Mouse (Mus musculus): ENCODE measurements around the gene Twf2.
"Not testable (repeated sequence)": the region's sequence is repeated elsewhere in the genome, so short reads cannot be mapped to it uniquely, and the experiment has no call there.

The Twf2 gene

DNA sequence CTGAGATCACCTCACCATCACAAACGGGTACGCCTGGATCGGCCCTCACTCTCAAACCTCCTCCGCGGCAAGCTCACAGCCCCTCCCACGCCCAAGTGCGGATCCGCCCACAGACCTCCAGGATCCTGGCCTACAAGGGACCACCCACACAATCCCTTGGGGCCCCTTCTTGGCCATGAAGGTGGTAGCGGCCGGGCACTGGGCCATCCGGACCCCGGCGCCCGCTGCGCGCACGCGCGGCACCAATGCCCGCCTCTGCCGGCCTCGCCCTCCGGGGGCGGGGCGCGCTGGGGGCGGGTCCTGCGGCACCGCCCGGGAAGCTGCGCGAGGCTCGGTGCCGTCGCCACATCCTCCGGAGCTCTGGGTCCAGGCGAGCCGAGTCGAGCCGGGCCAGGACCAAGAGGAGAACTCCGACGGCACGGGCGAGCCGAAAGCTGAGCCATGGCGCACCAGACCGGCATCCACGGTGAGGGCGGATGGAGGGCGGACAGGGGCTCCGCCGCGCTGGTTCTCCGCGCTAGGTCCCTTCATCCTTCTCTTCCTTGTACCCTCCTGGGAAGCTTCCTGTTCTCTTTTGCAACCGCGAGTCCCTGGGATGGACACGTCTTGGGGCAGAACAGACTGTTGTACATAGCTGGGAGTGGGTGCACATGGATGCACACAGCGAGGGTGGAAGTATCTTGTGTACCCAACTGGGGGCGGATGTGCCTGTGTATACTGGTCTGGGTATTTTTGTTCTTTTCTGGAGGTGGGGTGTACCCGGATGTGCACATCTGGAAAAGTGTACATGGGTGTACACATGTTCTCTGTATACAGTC, at the start of gene Twf2:
Twf2 (plus strand) TSS at position 290 of the 818 bp plus-strand sequence.
- peak; percentile 81 to 85 for DNase-seq (ENCODE audit: low spot score in 2 of 2)

DNA sequence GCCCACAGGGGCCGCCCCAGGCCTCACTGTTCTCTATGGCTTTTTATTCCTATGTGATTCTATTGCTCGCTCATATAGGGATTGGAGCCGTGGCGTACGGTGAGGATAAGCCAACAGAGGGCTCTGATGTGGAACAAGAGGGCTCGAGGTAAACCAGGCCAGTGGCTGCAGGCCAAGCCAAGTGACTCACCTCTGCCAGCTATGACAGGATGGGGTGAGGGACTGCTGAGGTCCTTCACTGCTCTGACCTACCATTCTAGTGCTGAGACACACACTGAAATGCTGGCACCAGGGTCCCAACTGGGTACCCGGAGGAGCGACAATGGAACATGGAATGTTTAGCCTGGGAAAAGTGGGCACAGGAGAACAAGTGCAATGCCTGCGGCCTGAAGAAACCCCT, 48.8 kb upstream of the Twf2 start:
- DNase-seq (ENCODE audit: low spot score in 2 of 2): no peak

DNA sequence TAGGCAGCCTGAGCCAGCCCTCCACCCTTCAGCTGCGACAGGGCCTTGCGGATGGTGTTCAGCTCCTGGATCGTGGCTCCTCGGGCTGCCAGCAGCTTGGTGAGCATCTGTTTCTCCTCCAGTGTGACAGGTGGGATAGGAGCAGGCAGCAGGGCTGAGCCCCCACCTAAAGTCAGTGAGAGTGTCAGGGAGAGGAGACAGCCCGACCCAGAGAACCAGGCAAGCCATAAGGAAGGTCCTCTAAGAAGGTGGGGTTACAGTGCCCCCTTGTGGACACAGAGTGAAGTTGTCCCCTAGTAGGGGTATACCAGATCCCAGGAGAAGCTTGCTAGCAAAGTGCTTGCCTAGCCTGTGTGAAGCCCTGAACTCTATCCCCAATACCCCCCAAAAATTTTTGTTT, 46.5 kb upstream of the Twf2 start:
- DNase-seq (ENCODE audit: low spot score in 2 of 2): no peak

DNA sequence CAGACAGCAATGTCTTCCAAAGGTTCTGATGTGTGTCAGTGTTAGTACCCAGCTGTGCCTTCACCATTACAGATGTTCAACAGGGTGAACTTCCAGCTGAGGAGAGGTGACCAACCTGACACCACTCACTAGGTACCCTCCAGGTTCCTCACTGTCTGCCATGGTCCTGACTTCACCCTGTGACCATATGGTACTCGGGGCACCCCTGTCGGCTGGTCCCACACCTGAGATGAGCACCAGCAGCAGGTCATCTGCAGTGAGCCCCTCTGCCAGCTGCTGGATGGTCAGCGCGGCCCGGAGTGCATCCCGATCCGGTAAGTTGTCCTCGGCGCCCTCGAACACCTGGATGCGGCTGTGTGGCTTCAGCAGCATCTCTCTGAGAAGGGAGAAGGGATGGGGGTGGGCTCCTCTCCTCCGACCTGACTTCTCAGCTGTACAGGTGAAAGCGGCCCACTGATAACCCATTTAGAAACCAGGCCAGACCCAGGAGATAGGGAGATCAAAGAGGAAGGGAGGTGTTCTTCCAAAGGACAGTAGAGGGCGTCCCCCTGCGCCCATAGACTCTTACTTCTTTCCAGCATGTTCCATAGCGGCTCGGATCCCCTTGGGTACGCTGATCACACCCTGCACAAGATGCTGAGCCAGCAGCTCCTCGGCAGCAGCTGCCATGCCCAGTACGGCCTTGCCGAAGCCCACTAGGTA, 45.8 kb upstream of the Twf2 start:
- DNase-seq (ENCODE audit: low spot score in 2 of 2): no peak

DNA sequence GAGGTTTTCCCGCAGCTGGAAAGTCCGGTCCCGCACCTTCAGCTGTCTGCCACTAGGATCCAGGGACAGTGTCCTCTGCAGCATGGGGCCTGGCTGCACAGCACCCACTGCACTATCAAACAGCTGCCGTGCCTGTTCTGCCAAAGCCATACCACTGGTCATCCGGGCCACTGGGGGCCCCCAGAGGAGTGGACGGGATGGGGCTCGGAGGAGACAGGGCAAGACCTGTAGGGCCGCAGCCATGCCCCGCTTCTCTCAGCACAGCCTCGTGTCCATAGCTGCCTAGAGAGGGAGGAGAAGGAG, 45.3 kb upstream of the Twf2 start:
- DNase-seq (ENCODE audit: low spot score in 2 of 2): no peak

DNA sequence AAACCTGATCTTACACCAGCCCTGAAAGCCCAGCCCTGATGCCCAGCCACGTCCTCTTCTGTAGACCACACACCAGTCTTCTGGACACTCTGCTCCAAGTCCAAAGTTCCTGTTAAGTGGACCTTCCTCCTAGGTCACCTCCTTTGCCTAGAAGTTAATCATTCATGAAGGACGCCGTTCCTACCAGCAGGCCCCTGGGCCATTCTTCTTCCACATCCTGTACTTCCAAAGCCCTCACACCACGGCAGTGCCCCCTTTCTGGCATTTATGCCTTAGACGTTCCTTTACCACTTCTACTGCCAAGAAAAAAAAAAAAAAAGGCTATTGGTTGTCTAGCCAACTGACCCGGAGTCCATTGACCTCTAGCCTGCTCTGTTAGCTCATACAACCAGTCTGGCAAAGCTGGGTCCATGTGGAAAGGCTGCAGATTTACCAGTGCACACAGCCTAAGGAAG, 44.8 kb upstream of the Twf2 start, which contains the start of gene Glyctk:
Glyctk (minus strand) TSS at position 102 of the 455 bp plus-strand sequence.
- DNase-seq (ENCODE audit: low spot score in 2 of 2): no peak

DNA sequence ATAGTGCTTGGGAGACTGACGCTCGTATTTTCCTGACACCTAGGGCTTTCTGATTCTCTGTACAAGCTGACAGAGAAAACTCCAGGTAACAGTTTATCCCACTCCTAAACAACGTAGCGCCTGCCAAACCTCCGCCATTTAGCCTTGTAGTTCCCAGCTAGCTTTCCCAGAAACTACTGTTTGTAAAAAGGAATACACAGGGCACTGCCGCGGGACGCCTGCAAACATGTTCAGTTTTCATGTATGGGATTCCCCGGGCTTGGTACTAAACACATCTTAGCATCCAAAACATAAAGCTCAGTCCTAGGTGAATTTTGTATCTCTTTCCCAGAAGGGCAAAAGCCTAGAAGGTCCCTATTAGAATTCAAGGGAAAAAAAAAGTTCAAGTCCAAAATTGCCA, 43.7 kb upstream of the Twf2 start:
- no peak for DNase-seq (ENCODE audit: low spot score in 2 of 2)

DNA sequence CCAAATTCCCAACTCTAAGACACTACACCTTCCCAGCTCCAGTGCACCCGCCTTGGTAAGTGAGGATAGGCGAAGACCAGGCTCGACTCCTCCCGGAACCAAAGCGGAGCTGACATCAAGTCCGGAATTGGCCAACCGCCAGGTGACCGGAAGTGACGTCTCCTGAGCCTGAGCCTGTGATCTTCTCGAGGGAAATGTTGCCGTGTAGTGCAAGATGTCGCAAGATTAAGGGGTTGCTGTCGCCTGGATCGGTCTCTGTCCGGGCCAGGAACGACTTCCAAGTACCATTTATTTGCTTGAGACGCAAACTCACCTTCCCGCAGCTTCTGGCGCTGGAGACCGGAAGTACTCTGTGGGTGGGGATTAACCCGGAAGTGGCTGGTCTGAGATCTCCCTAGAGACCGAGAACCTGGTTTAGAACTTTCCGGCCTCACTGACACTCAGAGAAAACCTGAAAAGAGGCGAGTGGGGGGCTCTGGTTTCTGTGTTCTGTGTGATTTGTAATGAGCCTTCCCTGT, 43.1 kb upstream of the Twf2 start:
- peak; percentile 87 to 91 for DNase-seq (ENCODE audit: low spot score in 2 of 2)

DNA sequence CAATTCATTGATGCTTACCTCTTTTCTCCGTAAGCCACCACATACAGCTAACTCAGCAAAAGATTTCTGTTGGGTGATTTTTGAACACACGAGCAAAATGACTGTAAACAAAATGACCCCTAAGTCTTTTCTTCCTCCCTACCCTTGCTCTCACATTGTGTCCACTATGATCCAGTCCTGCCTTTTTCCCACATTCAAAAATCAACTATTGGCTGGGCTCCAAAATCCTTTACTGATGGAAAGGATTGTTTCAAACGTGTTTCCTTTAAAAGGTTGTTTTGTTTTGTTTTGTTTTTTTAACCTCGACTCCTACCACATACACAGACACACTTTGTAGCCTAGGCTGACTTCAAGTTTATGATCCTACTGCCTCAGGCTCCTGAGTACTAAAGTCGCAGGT, 42.5 kb upstream of the Twf2 start:
- DNase-seq (ENCODE audit: low spot score in 2 of 2): no peak

DNA sequence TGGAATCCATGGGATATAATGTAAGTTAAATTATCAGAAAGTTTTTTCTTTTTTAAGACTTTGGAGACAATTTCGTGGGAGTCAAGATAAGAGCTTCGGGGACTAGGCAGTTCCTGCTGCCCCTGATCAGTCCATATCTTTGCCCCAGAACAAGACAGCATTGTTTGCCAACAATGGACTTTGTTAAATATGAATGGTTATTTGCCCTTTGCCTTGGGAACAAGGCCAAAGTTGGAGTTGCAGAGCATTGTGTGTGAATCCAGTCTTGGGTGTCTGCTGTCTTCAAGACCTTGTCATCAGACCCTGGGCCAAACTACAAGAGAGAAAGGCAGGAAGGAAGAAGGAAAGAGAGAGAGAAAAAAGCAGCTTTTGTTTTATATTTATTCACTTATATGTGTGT, 36.2 kb upstream of the Twf2 start:
- DNase-seq (ENCODE audit: low spot score in 2 of 2): no peak

DNA sequence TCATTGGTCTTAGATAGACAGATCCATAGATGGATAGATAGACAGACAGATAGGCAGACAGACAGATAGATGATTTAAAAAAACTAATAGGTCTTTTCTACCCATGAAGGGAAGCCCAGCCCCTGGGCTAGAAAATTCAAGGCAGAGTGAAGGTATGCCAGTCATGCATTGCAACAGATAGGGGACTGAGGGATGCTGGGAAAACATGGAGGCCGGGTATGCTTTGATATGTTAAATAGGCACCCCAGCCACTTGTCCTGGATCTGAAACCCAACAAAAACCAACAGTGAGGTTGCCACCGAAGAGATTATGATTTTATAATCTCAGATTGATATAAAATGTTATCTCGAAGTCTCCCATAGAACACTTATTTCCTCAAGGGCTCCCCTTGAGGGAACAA, 35.7 kb upstream of the Twf2 start:
- no peak for DNase-seq (ENCODE audit: low spot score in 2 of 2)

DNA sequence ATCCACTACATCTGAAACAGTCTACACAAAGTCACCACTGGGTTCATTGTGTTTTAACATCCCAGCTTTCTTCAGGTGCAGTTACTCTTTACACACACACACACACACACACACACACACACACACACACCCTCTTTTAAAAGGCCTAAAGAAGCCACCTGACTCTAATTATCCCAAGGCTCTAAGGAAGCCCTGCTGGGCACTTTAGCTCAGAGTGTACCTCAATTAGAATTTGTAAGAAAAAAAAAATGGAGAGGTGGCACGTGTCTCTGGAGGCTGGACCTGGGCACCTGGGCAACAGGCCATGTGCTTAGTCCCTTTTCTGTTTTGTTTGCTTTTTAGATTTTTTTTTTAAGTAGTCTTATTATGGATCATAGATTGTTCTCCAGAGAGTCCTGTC, 35.2 kb upstream of the Twf2 start:
- no peak for DNase-seq (ENCODE audit: low spot score in 2 of 2)

DNA sequence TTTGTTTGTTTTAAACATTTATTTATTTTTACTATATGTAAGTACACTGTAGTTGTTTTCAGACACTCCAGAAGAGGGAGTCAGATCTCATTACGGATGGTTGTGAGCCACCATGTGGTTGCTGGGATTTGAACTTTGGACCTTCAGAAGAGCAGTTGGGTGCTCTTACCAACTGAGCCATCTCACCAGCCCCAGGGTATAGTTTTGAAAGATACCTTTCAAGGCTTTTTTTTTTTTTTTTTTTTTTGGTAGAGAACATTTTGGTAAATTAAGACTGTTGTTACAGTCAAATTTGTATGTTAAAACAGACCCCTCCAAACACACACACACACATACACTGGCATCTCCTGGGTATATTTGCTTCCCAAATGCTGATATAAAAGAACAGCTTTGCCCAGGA, 33.9 kb upstream of the Twf2 start:
- DNase-seq (ENCODE audit: low spot score in 2 of 2): not testable (repeated sequence)

DNA sequence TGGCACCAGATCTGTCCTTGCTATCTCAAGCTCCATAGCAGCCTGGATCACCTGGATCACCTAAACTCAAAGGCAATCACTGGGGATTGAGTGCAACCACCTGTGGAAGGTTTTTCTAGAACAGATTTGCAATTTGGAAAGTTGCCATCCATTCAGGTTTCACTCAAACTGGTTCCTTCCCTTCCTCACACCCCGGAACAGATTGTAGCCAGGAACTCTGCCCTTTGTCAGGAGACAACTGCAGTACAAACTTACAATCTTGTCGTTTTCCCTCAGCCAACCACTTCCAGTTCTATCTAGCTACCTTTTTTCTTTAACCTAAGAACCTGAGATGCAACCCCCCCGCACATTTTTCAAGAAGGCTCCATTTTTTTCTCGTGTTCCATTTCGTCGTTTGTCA, 33.0 kb upstream of the Twf2 start:
- no peak for DNase-seq (ENCODE audit: low spot score in 2 of 2)

DNA sequence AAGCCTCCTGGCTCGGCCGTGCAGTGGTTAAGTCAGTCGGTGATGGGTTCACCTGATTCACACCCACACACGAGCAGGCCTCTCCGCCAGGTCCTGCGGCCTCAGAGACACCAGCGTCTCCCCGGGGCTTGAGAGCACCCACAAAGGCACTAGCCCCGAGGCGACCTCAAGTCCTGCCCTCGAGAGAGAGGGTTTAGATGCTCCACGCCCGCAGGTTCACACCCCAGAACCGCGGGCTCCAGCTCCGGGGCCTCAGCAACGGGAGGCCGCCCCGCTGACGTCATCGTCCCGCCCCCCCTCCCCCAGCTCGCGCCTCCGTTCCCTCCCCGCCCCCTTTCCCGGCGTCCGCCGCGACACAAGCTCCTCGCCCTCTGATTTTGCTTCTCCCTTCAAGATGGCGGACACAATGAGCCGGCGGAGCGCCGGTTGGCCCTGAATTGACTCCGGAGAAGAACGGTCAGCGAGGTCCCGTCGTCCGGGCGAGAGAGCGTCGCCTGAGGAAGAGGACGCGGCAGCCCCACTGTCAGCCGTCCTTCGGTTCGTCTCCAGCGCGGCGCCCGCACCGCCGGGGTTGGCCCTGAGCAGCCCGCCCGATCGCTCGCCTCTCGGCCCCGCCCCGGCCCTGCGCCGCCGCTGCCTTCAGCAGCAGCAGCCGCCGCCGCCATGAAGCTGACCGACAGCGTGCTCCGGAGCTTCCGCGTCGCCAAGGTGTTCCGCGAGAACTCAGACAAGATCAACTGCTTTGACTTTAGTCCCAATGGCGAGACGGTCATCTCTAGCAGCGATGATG, 32.2 kb upstream of the Twf2 start, which contains the start of gene Wdr82:
Wdr82 (plus strand) TSS at position 373 of the 790 bp plus-strand sequence.
- DNase-seq (ENCODE audit: low spot score in 2 of 2): peak; percentile 73 to 80

DNA sequence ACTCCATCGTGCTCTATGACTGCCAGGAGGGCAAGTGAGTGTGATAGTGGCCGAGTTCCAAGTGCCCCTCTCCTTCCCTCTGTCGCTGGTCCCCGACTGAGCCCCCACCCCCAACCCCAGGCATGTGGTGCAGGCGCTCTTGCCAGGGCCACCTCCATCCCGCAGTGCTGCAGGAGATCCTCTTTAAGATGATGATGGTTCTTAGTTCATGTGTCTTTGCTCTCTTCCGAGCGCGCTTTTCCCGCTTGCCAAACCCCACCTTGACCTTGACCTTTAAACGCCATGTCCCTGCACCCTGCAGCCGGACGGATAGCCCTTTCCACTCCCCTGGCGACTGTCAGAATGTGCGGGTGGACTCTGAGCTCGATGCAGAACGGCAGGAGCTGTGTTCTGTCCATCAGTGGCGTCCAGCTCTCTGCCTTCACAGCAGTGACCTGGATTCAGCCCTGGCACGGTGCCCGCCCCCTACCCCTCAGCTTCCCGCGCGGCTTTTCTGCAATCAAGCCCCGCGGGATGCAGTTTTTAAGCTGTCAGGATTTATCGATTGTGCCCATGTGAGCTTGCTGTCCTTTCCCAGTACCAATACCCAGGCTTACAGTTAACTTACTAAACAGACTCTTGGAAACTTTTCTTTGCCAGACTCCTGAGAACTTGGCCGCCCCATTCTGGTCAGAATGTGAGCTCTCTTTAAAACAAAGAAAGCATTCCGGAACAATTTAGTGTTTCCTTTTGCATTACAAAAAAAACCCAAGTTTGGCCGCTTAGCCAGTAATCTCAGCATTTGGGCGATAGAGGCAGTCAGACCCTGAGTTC, 31.4 kb upstream of the Twf2 start:
- DNase-seq (ENCODE audit: low spot score in 2 of 2): peak; percentile 40 to 52

DNA sequence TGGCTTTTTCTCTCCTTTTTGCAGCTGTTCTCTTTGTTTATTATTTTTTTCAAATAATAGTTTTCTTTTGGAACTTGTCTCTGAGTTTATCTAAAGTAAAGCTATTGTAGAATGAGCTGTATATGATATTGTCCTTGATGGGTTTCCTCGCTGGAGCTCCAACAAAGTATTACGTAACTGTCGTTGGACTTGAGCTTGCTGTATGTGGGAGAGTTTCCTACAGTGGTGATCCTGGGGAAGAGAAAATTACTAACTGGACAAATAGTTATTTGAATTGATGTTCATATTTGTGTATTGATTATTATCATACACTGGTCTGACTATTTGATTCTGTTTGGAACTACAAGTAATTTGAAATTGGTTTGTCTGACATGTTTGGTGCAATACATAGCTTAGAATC, 30.4 kb upstream of the Twf2 start:
- DNase-seq (ENCODE audit: low spot score in 2 of 2): no peak

DNA sequence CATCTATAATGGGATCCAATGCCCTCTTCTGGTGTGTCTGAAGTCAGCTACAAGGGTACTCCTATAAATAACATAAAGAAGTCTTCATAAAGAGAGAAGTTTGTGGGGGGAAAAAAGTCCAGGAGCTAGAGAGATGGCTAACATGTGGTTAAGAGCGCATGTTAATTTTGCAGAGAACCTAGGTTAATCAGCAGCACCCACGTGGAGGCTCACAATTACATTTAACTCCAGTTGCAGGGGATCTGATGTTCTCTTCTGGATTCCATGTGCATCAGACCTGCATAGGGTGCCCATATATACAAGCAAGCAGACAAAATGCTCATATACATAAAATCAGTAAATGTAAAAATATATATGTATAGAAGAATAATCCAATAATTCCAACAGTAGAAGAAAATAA, 29.5 kb upstream of the Twf2 start:
- no peak for DNase-seq (ENCODE audit: low spot score in 2 of 2)

DNA sequence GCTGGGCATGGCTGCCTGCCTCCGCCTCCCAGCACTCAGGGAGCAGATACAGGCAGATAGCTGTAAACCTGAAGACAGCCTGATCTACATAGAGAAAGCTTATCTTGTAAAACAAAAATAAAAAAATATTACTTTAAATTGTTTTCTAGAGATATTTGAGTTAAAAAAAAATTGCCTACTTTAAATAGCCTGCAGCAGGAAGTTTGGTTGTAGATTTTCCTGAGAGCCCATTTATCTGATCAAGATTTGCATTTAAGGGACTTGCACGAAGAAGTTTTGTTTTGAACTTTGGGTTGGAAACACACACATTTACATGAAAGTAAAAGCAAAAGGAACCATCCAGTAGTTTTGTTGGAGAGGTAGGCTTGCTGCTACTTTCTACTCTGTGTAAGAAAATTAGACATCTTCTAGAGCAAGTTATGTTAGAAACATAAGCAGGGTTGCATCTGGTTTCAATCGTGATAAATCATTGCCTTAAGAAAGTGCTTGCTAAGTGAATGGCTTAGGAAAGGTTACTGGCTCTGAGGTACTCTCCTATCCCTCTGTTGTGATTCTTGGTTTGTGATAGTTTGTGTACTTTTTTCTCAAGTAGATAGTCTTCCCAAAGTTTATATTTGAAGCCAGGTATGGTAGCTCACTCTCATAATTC, 27.2 kb upstream of the Twf2 start:
- no peak for DNase-seq (ENCODE audit: low spot score in 2 of 2)

DNA sequence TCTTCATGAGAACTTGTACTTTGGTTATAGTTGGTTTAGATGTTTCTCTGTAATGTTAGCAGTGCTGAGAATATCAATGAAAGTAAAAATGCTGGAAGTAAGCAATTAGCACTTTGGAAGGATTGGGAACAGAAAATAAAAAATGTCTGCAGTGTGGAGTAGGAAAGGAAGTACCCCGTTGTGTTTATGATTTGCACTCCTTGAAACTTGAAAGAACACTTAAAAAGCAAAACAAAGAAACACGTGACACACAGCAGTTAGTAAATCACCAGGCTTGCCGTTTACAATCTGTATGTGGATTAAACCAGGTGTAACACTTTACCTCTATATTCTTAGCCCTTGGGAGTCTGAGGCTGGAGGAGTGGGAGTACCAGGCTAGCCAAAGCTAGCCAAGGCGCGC, 26.1 kb upstream of the Twf2 start:
- DNase-seq (ENCODE audit: low spot score in 2 of 2): no peak

DNA sequence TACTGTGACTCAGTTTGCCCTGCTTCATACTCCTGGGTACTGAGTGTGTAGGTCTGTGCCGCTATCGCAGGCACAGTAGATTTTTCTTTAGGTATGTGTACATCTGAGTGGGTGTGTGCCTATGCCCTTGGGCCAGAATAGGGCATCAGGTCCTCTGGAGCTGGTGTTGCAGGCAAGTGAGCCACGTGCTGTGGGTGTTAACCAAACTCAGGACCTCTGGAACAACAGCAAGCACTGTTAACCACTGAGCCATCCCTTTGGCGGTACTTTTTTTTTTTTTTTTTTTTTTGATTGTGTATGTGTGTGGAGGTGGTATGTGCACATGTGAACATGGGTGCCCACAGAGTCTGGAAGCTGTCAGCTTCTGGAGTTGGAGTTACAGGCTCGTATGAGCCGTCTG, 25.1 kb upstream of the Twf2 start:
- DNase-seq (ENCODE audit: low spot score in 2 of 2): no peak
